Mouse (Mus musculus): ENCODE data around the gene Nf1. TPM values are rescaled to one million over a fixed set of nuclear protein-coding genes. Genes with fewer than 3 reads are reported as not detected.

Nf1 gene
- polyA plus RNA-seq, 1 experiment from 2014 or later, result 4.7 TPM

- no peak for DNase-seq (ENCODE audit: low spot score)
These were observed 11.4 kb upstream of the Nf1 start for GRCm38 (mm10) chr11:79328060-79328459.

GRCm38 (mm10) chr11:79329585-79329984, 9.9 kb upstream of the Nf1 start:
- no peak for DNase-seq (ENCODE audit: low spot score)

GRCm38 (mm10) chr11:79335077-79335476, 4.4 kb upstream of the Nf1 start:
- DNase-seq (ENCODE audit: low spot score), result no peak

GRCm38 (mm10) chr11:79336722-79337267, 2.7 kb upstream of the Nf1 start:
- DNase-seq (ENCODE audit: low spot score), result peak; percentile 10

- DNase-seq (ENCODE audit: low spot score), result no peak
These were observed 872 bp upstream of the Nf1 start for GRCm38 (mm10) chr11:79338621-79339020.

- DNase-seq (ENCODE audit: low spot score), result peak; percentile 44
These were observed 602 bp downstream of the Nf1 start for GRCm38 (mm10) chr11:79339808-79340781.

GRCm38 (mm10) chr11:79356995-79357394, 17.5 kb downstream of the Nf1 start:
- DNase-seq (ENCODE audit: low spot score), result no peak

- no peak for DNase-seq (ENCODE audit: low spot score)
These were observed 17.9 kb downstream of the Nf1 start for GRCm38 (mm10) chr11:79357397-79357796.

GRCm38 (mm10) chr11:79364956-79365355, 25.5 kb downstream of the Nf1 start:
- no peak for DNase-seq (ENCODE audit: low spot score)

- DNase-seq (ENCODE audit: low spot score), result peak; percentile 10
These were observed 26.8 kb downstream of the Nf1 start for GRCm38 (mm10) chr11:79366284-79366683.

- peak; percentile 15 for DNase-seq (ENCODE audit: low spot score)
These were observed 33.5 kb downstream of the Nf1 start for GRCm38 (mm10) chr11:79373031-79373430.

GRCm38 (mm10) chr11:79398336-79398735, 58.8 kb downstream of the Nf1 start:
- peak; percentile 82 for DNase-seq (ENCODE audit: low spot score)

- no peak for DNase-seq (ENCODE audit: low spot score)
These were observed 64.3 kb downstream of the Nf1 start for GRCm38 (mm10) chr11:79403625-79404319.

GRCm38 (mm10) chr11:79413761-79414513, 74.4 kb downstream of the Nf1 start:
- no peak for DNase-seq (ENCODE audit: low spot score)

GRCm38 (mm10) chr11:79422496-79422895, 83.0 kb downstream of the Nf1 start:
- no peak for DNase-seq (ENCODE audit: low spot score)

- no peak for DNase-seq (ENCODE audit: low spot score)
These were observed 87.1 kb downstream of the Nf1 start for GRCm38 (mm10) chr11:79426571-79426970.

GRCm38 (mm10) chr11:79427638-79428037, 88.1 kb downstream of the Nf1 start:
- peak; percentile 71 for DNase-seq (ENCODE audit: low spot score)

- no peak for DNase-seq (ENCODE audit: low spot score)
These were observed 95.8 kb downstream of the Nf1 start for GRCm38 (mm10) chr11:79435252-79435651.

GRCm38 (mm10) chr11:79448361-79448760, 108.9 kb downstream of the Nf1 start:
- DNase-seq (ENCODE audit: low spot score), result no peak

- no peak for DNase-seq (ENCODE audit: low spot score)
These were observed 113.5 kb downstream of the Nf1 start for GRCm38 (mm10) chr11:79452966-79453365.

GRCm38 (mm10) chr11:79457928-79458327, 118.4 kb downstream of the Nf1 start:
- DNase-seq (ENCODE audit: low spot score), result no peak

All from thymus, postnatal 0 days (tissue).